Mouse (Mus musculus): ENCODE measurements around the gene Iapp. TPM values are rescaled to one million over a fixed set of nuclear protein-coding genes. Genes with fewer than 3 reads are reported as not detected.
"Not testable (repeated sequence)": the region's sequence is repeated elsewhere in the genome, so short reads cannot be mapped to it uniquely, and the experiment has no call there.

The Iapp gene
- polyA plus RNA-seq, 1 experiment from 2014 or later, result not detected

- H3K36me3 ChIP-seq (ENCODE audit: inconsistent target), result peaks cover 27% of the 10 kb centered on the region
- WGBS (ENCODE audit: missing documents), result 45% methylated on average over 12 of the region's 12 CpGs
- H3K4me3 ChIP-seq (ENCODE audit: inconsistent target), result peak overlapping the region; percentile 68
- H3K79me2 ChIP-seq (ENCODE audit: inconsistent target), result peaks cover 4% of the 10 kb centered on the region; the same call in 1 of the 2 replicates
- peak overlapping the region; percentile 80 for H3K27ac ChIP-seq
Measured at GRCm38 (mm10) chr6:142346181-142347110, 48.2 kb downstream of the Iapp start.

- 84% methylated on average over 11 of the region's 11 CpGs for WGBS (ENCODE audit: missing documents)
- Histone ChIP-seq H3K4me3 (ENCODE audit: inconsistent target) (no peak overlapping the region), H3K79me2 (ENCODE audit: inconsistent target) (peaks cover 4% of the 10 kb centered on the region; the same call in 1 of the 2 replicates), H3K36me3 (ENCODE audit: inconsistent target) (peaks cover 32% of the 10 kb centered on the region), H3K27ac (no peak overlapping the region)
Measured at GRCm38 (mm10) chr6:142347431-142348385, 49.5 kb downstream of the Iapp start.

- not testable (repeated sequence) for H3K27ac ChIP-seq
- WGBS (ENCODE audit: missing documents), result 94% methylated on average over 3 of the region's 3 CpGs
Measured at GRCm38 (mm10) chr6:142352099-142352498, 53.9 kb downstream of the Iapp start.

More at GRCm38 (mm10) chr6:142352099-142352498, 53.9 kb downstream of the Iapp start:
- H3K79me2 ChIP-seq (ENCODE audit: inconsistent target); H3K4me3 ChIP-seq (ENCODE audit: inconsistent target): not testable (repeated sequence)
- H3K36me3 ChIP-seq (ENCODE audit: inconsistent target), result peaks cover 59% of the 10 kb centered on the region

Other genes starting within 250 kb of the Iapp start
- not detected in 3 replicates for gene Slco1a6, start 89.9 kb upstream of the Iapp start, polyA plus RNA-seq (2018)
- gene Slco1a5, start 24.6 kb downstream of the Iapp start, polyA plus RNA-seq (2018), result not detected in 3 replicates
- 7.2 to 9.4 TPM (median 7.9 TPM) in 3 replicates for gene Pyroxd1, start 47.2 kb downstream of the Iapp start, polyA plus RNA-seq (2018)
- 14.2 to 21.2 TPM (median 14.7 TPM) in 3 replicates for gene Recql, start 88.7 kb downstream of the Iapp start, polyA plus RNA-seq (2018)
- 25.6 to 53.6 TPM (median 31.5 TPM) in 3 replicates for gene Golt1b, start 88.8 kb downstream of the Iapp start, polyA plus RNA-seq (2018)
- gene Spx, start 115.0 kb downstream of the Iapp start, polyA plus RNA-seq (2018), result 0.15 TPM in 1 of 3 replicates, not detected in the others
- not detected in 3 replicates for gene Gys2, start 174.7 kb downstream of the Iapp start, polyA plus RNA-seq (2018)
- gene Ldhb, start 209.5 kb downstream of the Iapp start, polyA plus RNA-seq (2018), result 4.8 to 7.8 TPM (median 7.2 TPM) in 3 replicates